Mouse (Mus musculus) bone marrow, adult 2 months (tissue): ENCODE measurements around the gene Cavin1. TPM values are rescaled to one million over a fixed set of nuclear protein-coding genes. Genes with fewer than 3 reads are reported as not detected.

ENCODE experiments used
- H3K27ac ChIP-seq: fragments of 200-500 bp; 2 replicates; pipeline ENCODE4 v1.5.1; 2012; ENCODE audit warnings: low read depth, mild to moderate bottlenecking, control low read depth, inconsistent platforms, low read length; ENCODE audit not compliant: control insufficient read depth, poor library complexity, insufficient read depth
- H3K4me1 ChIP-seq: fragments of 200-500 bp; 2 replicates; pipeline ENCODE4 v1.6.1; 2011; ENCODE audit warnings: low read length; ENCODE audit not compliant: control insufficient read depth, insufficient read depth
- H3K4me3 ChIP-seq: fragments of 200-500 bp; replicated peaks from 2 replicates; pipeline ENCODE3; 2011; ENCODE audit warnings: mild to moderate bottlenecking, low read depth, low read length, control low read depth; ENCODE audit not compliant: control insufficient read depth
- CTCF ChIP-seq: fragments of 200-500 bp; IDR thresholded peaks from 2 replicates; pipeline ENCODE4 v1.5.1; 2011; ENCODE audit warnings: low read length, control low read depth; ENCODE audit not compliant: control insufficient read depth, insufficient read depth
- POLR2A ChIP-seq: fragments of 200-500 bp; IDR thresholded peaks from 2 replicates; pipeline ENCODE4 v1.6.1; 2011; ENCODE audit warnings: low read depth, mild to moderate bottlenecking, control low read depth, low read length, borderline replicate concordance; ENCODE audit not compliant: control insufficient read depth
- WGBS: fragments of 180-500 bp; shearing (Covaris S2); methylation state at CpG from one replicate; pipeline ENCODE4 v1.1.7; 2018; 5-methylcytosine and 5-hydroxymethylcytosine counted together
- polyA plus RNA-seq: library from polyadenylated mRNA; stranded (reverse); fragments of >200 nt; gene quantifications from 2 replicates; pipeline ENCODE4 v1.2.4, GENCODE M21; 2011; ENCODE audit warnings: low replicate concordance; ENCODE audit not compliant: missing spikeins, insufficient read depth, insufficient read length

Cavin1 gene
- polyA plus RNA-seq, 1 experiment, result 71.2 TPM

GRCm38 (mm10) chr11:100967376-100967775 is 3.3 kb downstream of the Cavin1 start:
- Histone ChIP-seq H3K4me3 (no peak overlapping the region), H3K4me1 (no peaks in the 10 kb centered on the region), H3K27ac (no peak overlapping the region)
- 78% methylated on average over 5 of the region's 5 CpGs for WGBS
- no peak for TF ChIP-seq CTCF
- no peak for TF ChIP-seq POLR2A

GRCm38 (mm10) chr11:100965760-100966159 is 4.9 kb downstream of the Cavin1 start:
- H3K4me1 ChIP-seq, result no peaks in the 10 kb centered on the region
- WGBS, result 49% methylated on average over 6 of the region's 6 CpGs
- no peak for TF ChIP-seq CTCF
- TF ChIP-seq POLR2A, result no peak
- no peak overlapping the region for H3K4me3 ChIP-seq
- H3K27ac ChIP-seq, result no peak overlapping the region

GRCm38 (mm10) chr11:100964901-100965542 is 5.7 kb downstream of the Cavin1 start:
- TF ChIP-seq CTCF, result no peak
- TF ChIP-seq POLR2A, result no peak
- Histone ChIP-seq H3K4me3 (no peak overlapping the region), H3K27ac (no peak overlapping the region), H3K4me1 (no peaks in the 10 kb centered on the region; the same call in 1 of the 2 replicates)
- WGBS, result 86% methylated on average over 6 of the region's 6 CpGs

DNA sequence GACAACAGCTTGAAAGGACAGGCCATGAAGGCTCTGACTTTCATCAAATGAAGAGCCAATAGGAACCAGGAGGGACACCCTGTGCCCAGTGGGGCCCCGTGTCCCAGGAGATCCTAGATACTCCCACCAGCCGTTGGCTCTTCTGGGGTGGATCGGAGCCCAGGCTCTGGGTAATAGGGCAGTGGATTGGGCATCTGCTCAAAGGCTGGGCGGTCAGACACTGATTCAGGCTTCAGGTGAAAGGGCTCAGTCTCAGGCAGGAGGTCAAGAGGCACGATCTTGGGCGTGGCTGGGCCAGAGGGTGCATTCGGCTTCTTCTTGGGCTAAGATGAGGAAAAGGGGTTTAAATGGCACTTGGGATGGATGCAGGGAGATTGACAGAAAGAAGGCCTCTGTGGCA is 6.5 kb downstream of the Cavin1 start:
- H3K27ac ChIP-seq, result no peak overlapping the region
- no peak overlapping the region for H3K4me3 ChIP-seq
- no peak for TF ChIP-seq POLR2A
- WGBS, result 90% methylated on average over 7 of the region's 7 CpGs
- H3K4me1 ChIP-seq, result no peaks in the 10 kb centered on the region; the same call in 1 of the 2 replicates

GRCm38 (mm10) chr11:100963647-100964046 is 7.0 kb downstream of the Cavin1 start:
- TF ChIP-seq CTCF (no peak), POLR2A (no peak)
- 81% methylated on average over 9 of the region's 9 CpGs for WGBS
- no peak overlapping the region for H3K27ac ChIP-seq
- no peaks in the 10 kb centered on the region; the same call in 1 of the 2 replicates for H3K4me1 ChIP-seq
- H3K4me3 ChIP-seq, result no peak overlapping the region

GRCm38 (mm10) chr11:100962371-100962911 is 8.2 kb downstream of the Cavin1 start:
- Histone ChIP-seq H3K27ac (no peak overlapping the region), H3K4me3 (no peak overlapping the region), H3K4me1 (no peaks in the 10 kb centered on the region; the same call in 1 of the 2 replicates)
- TF ChIP-seq CTCF (no peak), POLR2A (no peak)
- 63% methylated on average over 9 of the region's 9 CpGs for WGBS

DNA sequence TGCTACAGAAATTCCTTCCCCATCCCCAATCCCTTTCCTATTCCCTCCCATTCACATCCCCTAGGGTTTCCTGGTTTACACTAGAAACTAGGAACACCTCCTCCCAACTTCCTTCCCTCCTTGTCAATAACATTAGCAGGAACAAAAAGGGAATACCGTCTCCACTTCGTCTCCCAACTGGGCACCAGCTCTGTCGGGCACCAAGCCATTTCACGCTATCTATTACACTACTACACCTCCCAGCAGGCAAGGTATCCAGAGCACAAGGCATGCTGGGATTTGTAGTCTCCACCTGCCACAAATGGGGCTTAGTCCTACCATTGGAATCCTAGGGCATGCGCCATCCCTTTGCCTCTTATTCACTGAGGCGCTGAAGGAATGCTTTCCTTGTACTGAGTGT is 10.1 kb downstream of the Cavin1 start:
- Histone ChIP-seq H3K4me3 (no peak overlapping the region), H3K27ac (no peak overlapping the region), H3K4me1 (no peaks in the 10 kb centered on the region; the same call in 1 of the 2 replicates)
- no peak for TF ChIP-seq CTCF
- no peak for TF ChIP-seq POLR2A
- 47% methylated on average over 6 of the region's 6 CpGs for WGBS

GRCm38 (mm10) chr11:100959826-100960225 is 10.9 kb downstream of the Cavin1 start:
- Histone ChIP-seq H3K4me3 (no peak overlapping the region), H3K27ac (no peak overlapping the region), H3K4me1 (no peaks in the 10 kb centered on the region; the same call in 1 of the 2 replicates)
- TF ChIP-seq CTCF (no peak), POLR2A (no peak)
- 33% methylated on average over 3 of the region's 3 CpGs for WGBS
